Mouse (Mus musculus) MEL (cell line): ENCODE results near the gene Ncam2. TPM values are rescaled to one million over a fixed set of nuclear protein-coding genes. Genes with fewer than 3 reads are reported as not detected.

Experiments used
- DNase-seq: peaks from one replicate; pipeline ENCODE4 v3.0.0; 2011; ENCODE audit warnings: low read depth, low spot score
- H3K27ac ChIP-seq: 2 replicates; pipeline ENCODE4 v1.5.1; 2012; ENCODE audit warnings: low read depth, mild to moderate bottlenecking, control low read depth, low read length, moderate library complexity; ENCODE audit not compliant: control insufficient read depth
- H3K27me3 ChIP-seq, 2 experiments: fragments of 150-350 bp in 1 of 2; sonication (generic) in 1 of 2; 2 replicates each; pipeline ENCODE4 v1.6.1; 2012; ENCODE audit warnings: low read length in 2 of 2, mild to moderate bottlenecking in 2 of 2, improper control_type of control experiment in 1 of 2, moderate library complexity in 1 of 2; ENCODE audit not compliant: insufficient read depth in 2 of 2, control insufficient read depth in 1 of 2
- H3K36me3 ChIP-seq, 2 experiments: 2 replicates each; pipeline ENCODE4 v1.6.1; 2012 to 2014; ENCODE audit warnings: low read length in 2 of 2, improper control_type of control experiment in 1 of 2, inconsistent platforms in 1 of 2, mild to moderate bottlenecking in 1 of 2; ENCODE audit not compliant: insufficient read depth in 2 of 2, control insufficient read depth in 1 of 2
- H3K4me1 ChIP-seq, 2 experiments: fragments of 150-350 bp in 1 of 2; sonication (generic) in 1 of 2; 2 replicates each; pipeline ENCODE4 v1.6.1; 2012; ENCODE audit warnings: low read length in 2 of 2, improper control_type of control experiment in 1 of 2, mild to moderate bottlenecking in 1 of 2; ENCODE audit not compliant: insufficient read depth in 2 of 2, control insufficient read depth in 1 of 2
- H3K4me3 ChIP-seq, 2 experiments: fragments of 150-350 bp in 1 of 2; sonication (generic) in 1 of 2; 2 replicates each; pipeline ENCODE4 v1.5.1; 2012; ENCODE audit warnings: low read depth in 2 of 2, low read length in 2 of 2, mild to moderate bottlenecking in 2 of 2, moderate library complexity in 2 of 2, control low read depth in 1 of 2, improper control_type of control experiment in 1 of 2; ENCODE audit not compliant: control insufficient read depth in 1 of 2, insufficient read depth in 1 of 2
- H3K79me2 ChIP-seq: 2 replicates; pipeline ENCODE4 v1.6.1; 2012; ENCODE audit warnings: mild to moderate bottlenecking, low read length, moderate library complexity; ENCODE audit not compliant: control insufficient read depth, poor library complexity, insufficient read depth
- H3K9ac ChIP-seq: 2 replicates; pipeline ENCODE4 v1.6.1; 2012; ENCODE audit warnings: low read depth, mild to moderate bottlenecking, control low read depth, low read length, moderate library complexity; ENCODE audit not compliant: control insufficient read depth, poor library complexity, severe bottlenecking
- H3K9me3 ChIP-seq: fragments of 150-350 bp; sonication (generic); replicated peaks from 2 replicates; pipeline ENCODE4 v1.6.1; 2012; ENCODE audit warnings: mild to moderate bottlenecking, low read length, improper control_type of control experiment, moderate library complexity; ENCODE audit not compliant: insufficient read depth
- BHLHE40 ChIP-seq: IDR thresholded peaks from 2 replicates; pipeline ENCODE4 v1.6.1; 2012; ENCODE audit warnings: low read depth, mild to moderate bottlenecking, inconsistent platforms, low read length, improper control_type of control experiment, borderline replicate concordance
- CHD2 ChIP-seq: IDR thresholded peaks from 2 replicates; pipeline ENCODE4 v1.6.1; 2011; ENCODE audit warnings: low read length, improper control_type of control experiment
- CTCF ChIP-seq, 3 experiments: IDR thresholded peaks in 2 of 3; conservative IDR thresholded peaks in 1 of 3; 2 replicates each; pipeline ENCODE4 v1.5.1; 2011 to 2012; ENCODE audit warnings: low read length in 3 of 3, low read depth in 2 of 3, mild to moderate bottlenecking in 2 of 3, improper control_type of control experiment in 1 of 3, inconsistent platforms in 1 of 3, mixed read lengths in 1 of 3, moderate library complexity in 1 of 3; ENCODE audit not compliant: control insufficient read depth in 1 of 3, insufficient read depth in 1 of 3, poor library complexity in 1 of 3, severe bottlenecking in 1 of 3
- E2F4 ChIP-seq: IDR thresholded peaks from 2 replicates; pipeline ENCODE4 v1.6.1; 2011; ENCODE audit warnings: low read depth, low read length, improper control_type of control experiment, borderline replicate concordance
- EP300 ChIP-seq, 2 experiments: IDR thresholded peaks; 2 replicates each; pipeline ENCODE4 v1.6.1; 2011; ENCODE audit warnings: improper control_type of control experiment in 2 of 2, low read length in 2 of 2, low read depth in 1 of 2, mild to moderate bottlenecking in 1 of 2
- ETS1 ChIP-seq: IDR thresholded peaks from 2 replicates; pipeline ENCODE4 v1.6.1; 2012; ENCODE audit warnings: low read depth, mild to moderate bottlenecking, inconsistent platforms, low read length, improper control_type of control experiment, moderate library complexity
- GABPA ChIP-seq: IDR thresholded peaks from 2 replicates; pipeline ENCODE4 v1.6.1; 2012; ENCODE audit warnings: low read depth, mild to moderate bottlenecking, inconsistent platforms, low read length, improper control_type of control experiment, moderate library complexity
- GATA1 ChIP-seq: IDR thresholded peaks from 2 replicates; pipeline ENCODE4 v1.6.1; 2011; ENCODE audit warnings: low read depth, low read length, improper control_type of control experiment
- KAT2A ChIP-seq: conservative IDR thresholded peaks from 2 replicates; pipeline ENCODE4 v1.6.1; 2012; ENCODE audit warnings: low read depth, low read length, improper control_type of control experiment, inconsistent platforms
- MAX ChIP-seq: IDR thresholded peaks from 2 replicates; pipeline ENCODE4 v1.6.1; 2011; ENCODE audit warnings: low read length, improper control_type of control experiment
- MEF2A ChIP-seq: IDR thresholded peaks from 2 replicates; pipeline ENCODE4 v1.6.1; 2014; ENCODE audit warnings: low read depth, mild to moderate bottlenecking, inconsistent platforms, low read length, improper control_type of control experiment; ENCODE audit not compliant: poor library complexity, insufficient replicate concordance, severe bottlenecking; ENCODE audit errors: extremely low read depth
- MXI1 ChIP-seq: IDR thresholded peaks from 2 replicates; pipeline ENCODE4 v1.6.1; 2011; ENCODE audit warnings: mild to moderate bottlenecking, low read depth, low read length, improper control_type of control experiment
- MYB ChIP-seq: IDR thresholded peaks from 2 replicates; pipeline ENCODE4 v1.6.1; 2011; ENCODE audit warnings: mild to moderate bottlenecking, low read depth, low read length, improper control_type of control experiment
- NRF1 ChIP-seq: IDR thresholded peaks from 2 replicates; pipeline ENCODE4 v1.6.1; 2014; ENCODE audit warnings: low read depth, mild to moderate bottlenecking, inconsistent platforms, low read length, improper control_type of control experiment, moderate library complexity; ENCODE audit not compliant: poor library complexity, insufficient read depth, severe bottlenecking
- POLR2AphosphoS2 ChIP-seq: IDR thresholded peaks from 2 replicates; pipeline ENCODE4 v1.6.1; 2011; ENCODE audit warnings: low read length, improper control_type of control experiment
- RCOR1 ChIP-seq: IDR thresholded peaks from 2 replicates; pipeline ENCODE4 v1.6.1; 2012; ENCODE audit warnings: low read depth, mild to moderate bottlenecking, inconsistent platforms, low read length, improper control_type of control experiment
- TAL1 ChIP-seq: IDR thresholded peaks from 2 replicates; pipeline ENCODE4 v1.6.1; 2012; ENCODE audit warnings: mild to moderate bottlenecking, inconsistent platforms, low read length, moderate library complexity, mixed read lengths
- TBP ChIP-seq: IDR thresholded peaks from 2 replicates; pipeline ENCODE4 v1.8.0; 2011; ENCODE audit warnings: low read depth, low read length, improper control_type of control experiment
- TCF12 ChIP-seq: IDR thresholded peaks from 2 replicates; pipeline ENCODE4 v1.6.1; 2014; ENCODE audit warnings: low read depth, mild to moderate bottlenecking, inconsistent platforms, low read length, improper control_type of control experiment, moderate library complexity
- USF2 ChIP-seq, 2 experiments: IDR thresholded peaks; 2 replicates each; pipeline ENCODE4 v1.6.1; 2011 to 2012; ENCODE audit warnings: improper control_type of control experiment in 2 of 2, low read length in 2 of 2, borderline replicate concordance in 1 of 2, inconsistent platforms in 1 of 2, low read depth in 1 of 2, mild to moderate bottlenecking in 1 of 2; ENCODE audit not compliant: insufficient read depth in 1 of 2
- ZKSCAN1 ChIP-seq: IDR thresholded peaks from 2 replicates; pipeline ENCODE4 v1.6.1; 2012; ENCODE audit warnings: low read depth, mild to moderate bottlenecking, inconsistent platforms, low read length, improper control_type of control experiment, moderate library complexity
- ZMIZ1 ChIP-seq: IDR thresholded peaks from 2 replicates; pipeline ENCODE4 v1.6.1; 2012; ENCODE audit warnings: low read depth, mild to moderate bottlenecking, inconsistent platforms, low read length, improper control_type of control experiment, moderate library complexity
- polyA plus RNA-seq, 2 experiments: library from polyadenylated mRNA; stranded (reverse) in 1 of 2; unstranded in 1 of 2; fragments of >175 nt in 1 of 2; fragments of >200 nt in 1 of 2; gene quantifications; 2 replicates each; pipeline versions ENCODE4 v1.2.1 to v1.2.4; 2012; ENCODE audit warnings: low replicate concordance in 2 of 2, low read depth in 1 of 2; ENCODE audit not compliant: insufficient read length in 2 of 2, insufficient read depth in 1 of 2, missing spikeins in 1 of 2
- total RNA-seq: library from RNA; depleted of rRNA; stranded (reverse); fragments of 300-350 nt; gene quantifications from 2 replicates; pipeline ENCODE4 v1.2.3, GENCODE M21; 2012

Gene Ncam2
- total and polyA plus RNA-seq, 3 experiments = not detected

DNA sequence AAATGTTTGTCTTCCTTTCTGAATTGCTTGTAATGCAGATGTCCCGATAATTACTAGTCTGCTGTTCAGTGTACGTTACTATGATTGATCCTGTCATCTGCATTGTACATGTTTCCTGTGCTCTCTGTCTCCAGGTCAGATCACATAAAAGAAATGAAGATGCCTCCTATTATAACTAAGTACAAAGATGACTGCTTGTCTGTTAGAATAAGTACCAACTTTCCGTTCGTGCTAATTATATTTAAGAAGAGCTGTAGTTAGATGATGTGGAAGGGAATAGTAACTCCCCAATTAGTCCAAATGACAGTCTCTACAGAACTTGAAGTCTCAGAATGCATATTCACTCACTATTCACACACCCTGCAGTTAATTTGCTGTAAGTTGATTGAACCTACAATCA is 179.9 kb downstream of the Ncam2 start:
- no peaks in the 10 kb centered on the region for H3K79me2 ChIP-seq
- DNase-seq = no peak
- H3K36me3 ChIP-seq = no peaks in the 10 kb centered on the region
- no peak overlapping the region for H3K27ac ChIP-seq
- TF ChIP-seq MYB (no peak), TCF12 (no peak), ZMIZ1 (no peak), KAT2A (no peak), ETS1 (no peak), RCOR1 (no peak), MEF2A (no peak), BHLHE40 (no peak), MXI1 (no peak), EP300 (IDR thresholded peaks at IDR 0.05; ENCODE audit: low read depth in 1 of 2, low read length in 2 of 2) (no peak)
- no peak overlapping the region for H3K4me3 ChIP-seq
- no peaks in the 10 kb centered on the region for H3K27me3 ChIP-seq
- no peak overlapping the region for H3K9ac ChIP-seq
- no peaks in the 10 kb centered on the region for H3K4me1 ChIP-seq
- H3K9me3 ChIP-seq = no peaks in the 10 kb centered on the region

DNA sequence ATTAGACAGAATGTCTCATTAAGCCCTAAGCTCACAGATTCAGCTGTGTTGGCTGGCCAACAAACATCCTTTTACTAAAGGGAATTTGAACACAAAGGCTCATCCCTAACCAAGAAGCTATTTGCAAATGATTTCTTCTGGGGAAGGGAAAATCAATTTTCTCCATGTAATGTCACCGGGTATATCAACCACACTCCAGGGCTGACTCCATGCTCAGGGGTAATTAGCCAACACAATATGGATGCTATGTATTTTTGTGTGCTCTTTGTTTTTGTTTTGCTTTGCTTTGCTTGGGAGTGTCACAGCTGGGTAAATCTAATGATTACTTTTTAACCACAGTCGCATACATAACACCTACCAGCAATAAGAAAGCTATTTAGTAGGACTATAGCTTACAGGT is 188.1 kb downstream of the Ncam2 start:
- DNase-seq = no peak
- TF ChIP-seq EP300 (IDR thresholded peaks at IDR 0.05; ENCODE audit: low read depth in 1 of 2, low read length in 2 of 2) = no peak
- no peak for TF ChIP-seq CTCF (IDR thresholded peaks at IDR 0.05 in 2 of 3, conservative IDR thresholded peaks at IDR 0.05 in 1 of 3; ENCODE audit: control insufficient read depth in 1 of 3, insufficient read depth in 1 of 3, low read depth in 2 of 3, low read length in 3 of 3, poor library complexity in 1 of 3, severe bottlenecking in 1 of 3)
- TF ChIP-seq POLR2AphosphoS2 = no peak
- TF ChIP-seq GABPA = no peak
- TF ChIP-seq GATA1 = no peak
- TF ChIP-seq MAX = no peak
- no peak for TF ChIP-seq ETS1
- TF ChIP-seq ZKSCAN1 = no peak
- no peak for TF ChIP-seq NRF1
- no peak for TF ChIP-seq CHD2
- no peak for TF ChIP-seq TBP
- TF ChIP-seq ZMIZ1 = no peak
- TF ChIP-seq USF2 (IDR thresholded peaks at IDR 0.05; ENCODE audit: borderline replicate concordance in 1 of 2, insufficient read depth in 1 of 2, low read depth in 1 of 2, low read length in 2 of 2) = no peak
- TF ChIP-seq TAL1 = no peak
- TF ChIP-seq E2F4 = no peak
- H3K9me3 ChIP-seq = no peaks in the 10 kb centered on the region
- H3K4me1 ChIP-seq = no peaks in the 10 kb centered on the region
- no peaks in the 10 kb centered on the region for H3K36me3 ChIP-seq
- H3K4me3 ChIP-seq = no peak overlapping the region
- no peak overlapping the region for H3K27ac ChIP-seq
- no peak overlapping the region for H3K9ac ChIP-seq
- H3K27me3 ChIP-seq = no peaks in the 10 kb centered on the region
- no peaks in the 10 kb centered on the region for H3K79me2 ChIP-seq
